Mouse (Mus musculus): ENCODE measurements at regions not wholly inside any gene's neighbourhood (a gene's known extent, or its start where the extent isn't known, plus 50 kb on each side); places are given as distances from the start of the nearest gene placed in this dataset.

DNA sequence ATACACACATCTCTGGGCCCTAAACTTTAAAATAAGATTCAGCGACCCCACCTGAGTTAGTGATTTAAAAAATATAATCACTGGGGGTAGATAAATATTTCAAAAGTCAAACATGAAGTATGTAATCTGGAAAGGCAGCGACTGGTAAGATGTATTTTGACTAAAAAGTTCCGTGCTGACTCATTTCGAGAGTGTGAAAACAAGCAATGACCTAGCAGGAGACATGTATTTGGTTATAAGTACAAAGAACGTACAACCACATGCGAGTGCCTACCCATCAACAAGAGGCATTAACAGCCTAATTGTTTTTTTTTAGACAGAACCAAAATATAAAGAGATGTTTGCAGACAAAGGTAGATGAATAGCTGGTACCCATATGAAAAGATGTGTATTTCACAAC is 57.0 kb upstream of the Pkdcc start:
- TF ChIP-seq POLR2A (IDR thresholded peaks at IDR 0.05; ENCODE audit: low read depth, low read length) = no peak
- no peak for TF ChIP-seq CTCF (conservative IDR thresholded peaks at IDR 0.05; ENCODE audit: insufficient read depth, insufficient read length, low read depth, low read length)

Measured in kidney, adult 2 months (tissue).